Mouse (Mus musculus) common myeloid progenitor, adult 5-6 weeks (primary cell): ENCODE results near the gene Smok3a. TPM values are rescaled to one million over a fixed set of nuclear protein-coding genes. Genes with fewer than 3 reads are reported as not detected.

ENCODE experiments used
- total RNA-seq: library from RNA; stranded (forward); fragments of 200-1000, 187-1606 nt; gene quantifications from 2 replicates; pipeline ENCODE4 v1.2.3, GENCODE M21; 2017

The Smok3a gene
- total RNA-seq, 1 experiment from 2014 or later = not detected

Other genes starting within 250 kb of the Smok3a start
- gene Ppp1r35, start 242.4 kb upstream of the Smok3a start, total RNA-seq = 13.0 and 21.9 TPM in 2 replicates
- 27.4 and 33.1 TPM in 2 replicates for gene Mepce, start 233.6 kb upstream of the Smok3a start, total RNA-seq
- 24.1 and 24.3 TPM in 2 replicates for gene Zcwpw1, start 233.5 kb upstream of the Smok3a start, total RNA-seq
- 0.69 and 2.1 TPM in 2 replicates for gene Pilra, start 185.0 kb upstream of the Smok3a start, total RNA-seq
- gene Pilrb1, start 163.2 kb upstream of the Smok3a start, total RNA-seq = 2.0 and 2.2 TPM in 2 replicates
- 0.05 and 1.7 TPM in 2 replicates for gene Pilrb2, start 149.4 kb upstream of the Smok3a start, total RNA-seq
- gene Cyp3a13, start 99.6 kb upstream of the Smok3a start, total RNA-seq = not detected in 2 replicates
- not detected in 2 replicates for gene Gjc3, start 58.2 kb upstream of the Smok3a start, total RNA-seq
- not detected in 2 replicates for gene Azgp1, start 39.7 kb upstream of the Smok3a start, total RNA-seq
- gene Smok3b, start 168 bp downstream of the Smok3a start, total RNA-seq = not detected in 2 replicates
- gene Smok3c, start 31.9 kb downstream of the Smok3a start, total RNA-seq = not detected in 2 replicates
- 29.1 and 44.2 TPM in 2 replicates for gene Zkscan1, start 63.8 kb downstream of the Smok3a start, total RNA-seq
- 16.6 and 20.7 TPM in 2 replicates for gene Zscan21, start 95.6 kb downstream of the Smok3a start, total RNA-seq
- 8.9 and 10.2 TPM in 2 replicates for gene Zfp113, start 134.5 kb downstream of the Smok3a start, total RNA-seq
- gene Cops6, start 139.8 kb downstream of the Smok3a start, total RNA-seq = 30.2 and 54.0 TPM in 2 replicates
- gene Ap4m1, start 150.7 kb downstream of the Smok3a start, total RNA-seq = 23.0 and 33.7 TPM in 2 replicates
- 456 and 545 TPM in 2 replicates for gene Mcm7, start 151.2 kb downstream of the Smok3a start, total RNA-seq
- 28.2 and 30.8 TPM in 2 replicates for gene Taf6, start 166.2 kb downstream of the Smok3a start, total RNA-seq
- gene Cnpy4, start 166.2 kb downstream of the Smok3a start, total RNA-seq = 37.3 and 41.4 TPM in 2 replicates
- gene Mblac1, start 173.1 kb downstream of the Smok3a start, total RNA-seq = 2.2 and 7.7 TPM in 2 replicates
- 2.9 and 3.3 TPM in 2 replicates for gene Nxpe5, start 204.6 kb downstream of the Smok3a start, total RNA-seq
- 31.0 and 43.3 TPM in 2 replicates for gene Lamtor4, start 234.2 kb downstream of the Smok3a start, total RNA-seq
- gene BC037034, start 242.8 kb downstream of the Smok3a start, total RNA-seq = 28.9 and 34.1 TPM in 2 replicates